Mouse (Mus musculus): Measurements from ENCODE around the gene Tmem160. TPM values are rescaled to one million over a fixed set of nuclear protein-coding genes. Genes with fewer than 3 reads are reported as not detected.

Tmem160 gene
- total and polyA plus RNA-seq, 3 experiments = 30.9 to 89.1 (median 48.9) TPM

DNA sequence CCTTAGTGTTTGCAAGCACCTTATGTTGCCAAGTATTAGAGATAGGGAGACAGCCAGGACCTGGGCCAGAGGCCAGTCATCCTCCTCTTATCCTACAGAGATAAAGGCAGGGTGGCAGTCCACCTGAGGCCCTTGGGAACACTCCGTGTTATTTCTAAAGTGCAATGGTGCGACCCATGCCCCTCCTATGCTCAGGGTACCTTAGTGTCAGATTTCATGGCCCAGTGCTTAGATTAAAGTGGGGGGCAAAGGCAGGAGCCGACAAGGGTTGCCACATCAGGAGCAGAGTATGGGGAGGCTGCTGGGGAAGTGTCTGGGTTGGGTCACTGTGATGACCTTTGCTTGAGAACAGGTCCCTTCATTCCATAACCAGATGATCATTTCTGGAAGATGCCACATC is 43.7 kb downstream of the Tmem160 start:
- dilution Hi-C loops (cut with MboI; ENCODE audit: extremely low pct_ligation_motif_present, extremely low pct_unique_long_range_greater_than_20kb, low sequenced_read_pairs) = no loop called here
- no peaks in the 10 kb centered on the region for H3K79me2 ChIP-seq (replicated peaks; ENCODE audit: control insufficient read depth, extremely low read depth, insufficient read depth, poor library complexity, severe bottlenecking)
- peaks cover 22 to 56% of the 10 kb centered on the region in 2 experiments for H3K36me3 ChIP-seq (replicated peaks in 1 of 2; ENCODE audit: control insufficient read depth in 1 of 2, insufficient read depth in 1 of 2, low read length in 1 of 2)
- no peaks in the 10 kb centered on the region for H3K27me3 ChIP-seq (replicated peaks)
- H3K9me3 ChIP-seq (replicated peaks; ENCODE audit: low read length) = no peaks in the 10 kb centered on the region
- peaks cover 0 to 10% of the 10 kb centered on the region in 2 experiments; a peak in 2 of 4 replicates for H3K4me1 ChIP-seq (ENCODE audit: control insufficient read depth in 1 of 2, insufficient read depth in 2 of 2)
- H3K4me3 ChIP-seq (replicated peaks in 1 of 3; ENCODE audit: low read depth in 2 of 3, low read length in 2 of 3, poor library complexity in 1 of 3) = no peak overlapping the region
- no peak overlapping the region for H3K4me2 ChIP-seq (ENCODE audit: insufficient read depth, low read depth, poor library complexity, severe bottlenecking)
- no peak for DNase-seq (ENCODE audit: extremely low read depth)
- TF ChIP-seq USF2 (conservative IDR thresholded peaks at IDR 0.05; ENCODE audit: low read depth, low read length) (no peak), HCFC1 (IDR thresholded peaks at IDR 0.05; ENCODE audit: low read depth, low read length) (no peak), UBTF (IDR thresholded peaks at IDR 0.05; ENCODE audit: low read depth, low read length) (no peak), ZKSCAN1 (IDR thresholded peaks at IDR 0.05; ENCODE audit: borderline replicate concordance, low read depth, low read length) (no peak), RAD21 (IDR thresholded peaks at IDR 0.05; ENCODE audit: low read depth, low read length) (no peak), JUN (IDR thresholded peaks at IDR 0.05; ENCODE audit: insufficient read depth, low read depth, low read length) (no peak), PAX5 (IDR thresholded peaks at IDR 0.05; ENCODE audit: low read length) (no peak), TCF12 (IDR thresholded peaks at IDR 0.05; ENCODE audit: low read depth, low read length) (no peak), POLR2AphosphoS2 (IDR thresholded peaks at IDR 0.05; ENCODE audit: low read depth, low read length) (no peak), SMC3 (IDR thresholded peaks at IDR 0.05; ENCODE audit: low read depth, low read length) (no peak)
- no peak overlapping the region for H3K9ac ChIP-seq (ENCODE audit: insufficient read depth, low read depth)
- no peak overlapping the region for H3K27ac ChIP-seq (ENCODE audit: insufficient read depth, low read depth)
- in situ Hi-C loops (cut with MboI; ENCODE audit: low pct_ligation_motif_present, low pct_unique_long_range_greater_than_20kb, low sequenced_read_pairs) = no loop called here

- H3K36me3 ChIP-seq (replicated peaks in 1 of 2; ENCODE audit: control insufficient read depth in 1 of 2, insufficient read depth in 1 of 2, low read length in 1 of 2) = peaks cover 46 to 82% of the 10 kb centered on the region in 2 experiments
- no peaks in the 10 kb centered on the region for H3K27me3 ChIP-seq (replicated peaks)
- no peak for DNase-seq (ENCODE audit: extremely low read depth)
Measured at GRCm38 (mm10) chr7:16499671-16500104, 47.1 kb downstream of the Tmem160 start.

More at GRCm38 (mm10) chr7:16499671-16500104, 47.1 kb downstream of the Tmem160 start:
- TF ChIP-seq NRF1 (IDR thresholded peaks at IDR 0.05; ENCODE audit: low read depth, low read length) = no peak
- TF ChIP-seq TCF12 (IDR thresholded peaks at IDR 0.05; ENCODE audit: low read depth, low read length) = no peak
- no peak for TF ChIP-seq ZMIZ1 (IDR thresholded peaks at IDR 0.05; ENCODE audit: low read depth, low read length)
- no peak for TF ChIP-seq MEF2A (IDR thresholded peaks at IDR 0.05; ENCODE audit: borderline replicate concordance, low read depth, low read length)
- TF ChIP-seq TBP (conservative IDR thresholded peaks at IDR 0.05; ENCODE audit: low read depth, low read length) = no peak
- no peak for TF ChIP-seq EP300 (IDR thresholded peaks at IDR 0.05; ENCODE audit: low read length)
- TF ChIP-seq ZC3H11A (IDR thresholded peaks at IDR 0.05; ENCODE audit: low read depth, low read length) = no peak
- no peak for TF ChIP-seq JUN (IDR thresholded peaks at IDR 0.05; ENCODE audit: insufficient read depth, low read depth, low read length)
- no peak for TF ChIP-seq POLR2A (IDR thresholded peaks at IDR 0.05; ENCODE audit: low read depth, low read length)
- no peak for TF ChIP-seq SIN3A (IDR thresholded peaks at IDR 0.05; ENCODE audit: low read length)
- TF ChIP-seq CHD2 (IDR thresholded peaks at IDR 0.05; ENCODE audit: low read length) = no peak
- no peak for TF ChIP-seq POLR2AphosphoS2 (IDR thresholded peaks at IDR 0.05; ENCODE audit: low read depth, low read length)
- TF ChIP-seq ETS1 (conservative IDR thresholded peaks at IDR 0.05; ENCODE audit: low read depth, low read length) = no peak
- no peak for TF ChIP-seq CHD1 (IDR thresholded peaks at IDR 0.05; ENCODE audit: low read depth, low read length)
- TF ChIP-seq ZKSCAN1 (IDR thresholded peaks at IDR 0.05; ENCODE audit: borderline replicate concordance, low read depth, low read length) = no peak
- no peak for TF ChIP-seq ELF1 (IDR thresholded peaks at IDR 0.05; ENCODE audit: low read depth, low read length)
- TF ChIP-seq RCOR1 (conservative IDR thresholded peaks at IDR 0.05; ENCODE audit: low read depth, low read length) = no peak
- H3K4me2 ChIP-seq (ENCODE audit: insufficient read depth, low read depth, poor library complexity, severe bottlenecking) = no peak overlapping the region
- H3K9me3 ChIP-seq (replicated peaks; ENCODE audit: low read length) = no peaks in the 10 kb centered on the region
- dilution Hi-C loops (cut with MboI; ENCODE audit: extremely low pct_ligation_motif_present, extremely low pct_unique_long_range_greater_than_20kb, low sequenced_read_pairs) (no loop called here), in situ Hi-C loops (cut with MboI; ENCODE audit: low pct_ligation_motif_present, low pct_unique_long_range_greater_than_20kb, low sequenced_read_pairs) (no loop called here)
- no peak overlapping the region for H3K27ac ChIP-seq (ENCODE audit: insufficient read depth, low read depth)
- H3K79me2 ChIP-seq (replicated peaks; ENCODE audit: control insufficient read depth, extremely low read depth, insufficient read depth, poor library complexity, severe bottlenecking) = no peaks in the 10 kb centered on the region
- H3K4me1 ChIP-seq (ENCODE audit: control insufficient read depth in 1 of 2, insufficient read depth in 2 of 2) = no peaks in the 10 kb centered on the region
- no peak overlapping the region for H3K4me3 ChIP-seq (replicated peaks in 1 of 3; ENCODE audit: low read depth in 2 of 3, low read length in 2 of 3, poor library complexity in 1 of 3)
- H3K9ac ChIP-seq (ENCODE audit: insufficient read depth, low read depth) = no peak overlapping the region

Measured in CH12.LX (cell line).